Mouse (Mus musculus) spleen, adult 18-20 months (tissue): ENCODE results near the gene Golga2.
"Not testable (repeated sequence)": the region's sequence is repeated elsewhere in the genome, so short reads cannot be mapped to it uniquely, and the experiment has no call there.

Source experiments
- DNase-seq, 2 experiments: peaks; one replicate each; pipeline ENCODE4 v3.0.0; 2022; ENCODE audit warnings: mixed read lengths in 2 of 2

The Golga2 gene

DNA sequence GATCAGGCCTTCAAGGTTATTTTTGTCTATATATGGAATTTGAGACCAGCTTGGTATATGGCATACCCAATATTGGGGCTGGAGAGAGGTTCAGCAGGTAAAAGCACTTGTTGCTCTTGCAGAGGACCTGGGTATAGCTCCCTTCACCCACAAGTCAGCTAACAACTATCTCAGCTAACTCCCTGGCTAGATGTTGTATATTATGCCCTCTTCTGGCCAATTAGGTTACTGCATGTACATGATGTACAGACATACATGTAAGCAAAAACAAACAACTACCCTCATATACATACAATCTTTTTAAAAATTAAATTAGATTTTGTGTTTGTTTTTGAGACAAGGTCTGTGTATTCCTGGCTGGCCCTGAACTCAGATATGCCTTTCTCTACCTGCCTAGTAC is 2.4 kb downstream of the Golga2 start:
- DNase-seq: no peak

DNA sequence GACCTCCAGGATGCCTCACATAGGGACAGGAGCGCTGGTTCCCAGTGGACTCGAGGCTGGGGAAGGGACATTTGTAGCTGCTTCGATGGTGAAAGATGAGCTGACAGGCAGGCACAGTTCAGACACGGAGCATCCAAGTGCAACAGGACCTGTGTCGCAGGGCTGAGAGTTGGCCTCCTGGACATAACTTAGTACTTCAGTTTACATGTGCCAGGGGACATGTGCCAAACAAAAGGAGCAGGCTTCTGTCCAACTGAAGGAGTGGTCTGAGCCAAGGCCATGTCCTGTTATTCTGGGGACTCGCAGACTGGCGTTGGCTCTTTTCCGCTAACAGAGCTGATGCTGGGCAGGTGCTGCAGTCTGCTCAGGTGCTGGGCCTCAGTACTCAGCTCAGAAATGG is 7.2 kb downstream of the Golga2 start:
- no peak for DNase-seq

DNA sequence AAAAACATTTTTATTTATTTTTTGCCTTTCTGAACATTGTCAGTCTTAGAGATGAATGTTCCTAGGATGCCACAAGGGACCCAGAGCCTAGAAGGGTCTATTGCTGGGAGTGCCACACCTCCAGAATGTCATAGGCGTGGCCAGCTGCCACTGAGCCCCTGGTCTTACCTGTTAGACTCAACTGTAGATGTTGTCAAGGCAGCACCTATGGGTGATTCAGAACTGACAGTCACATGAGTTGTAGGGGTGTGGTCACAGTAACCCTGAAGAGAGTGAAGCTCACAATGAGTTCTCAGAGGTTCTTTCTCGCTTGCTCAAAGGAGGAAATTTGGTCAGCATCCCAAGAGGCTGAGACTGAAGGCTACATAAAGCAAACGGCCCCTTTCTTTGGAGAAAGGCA is 8.1 kb downstream of the Golga2 start:
- DNase-seq: no peak

DNA sequence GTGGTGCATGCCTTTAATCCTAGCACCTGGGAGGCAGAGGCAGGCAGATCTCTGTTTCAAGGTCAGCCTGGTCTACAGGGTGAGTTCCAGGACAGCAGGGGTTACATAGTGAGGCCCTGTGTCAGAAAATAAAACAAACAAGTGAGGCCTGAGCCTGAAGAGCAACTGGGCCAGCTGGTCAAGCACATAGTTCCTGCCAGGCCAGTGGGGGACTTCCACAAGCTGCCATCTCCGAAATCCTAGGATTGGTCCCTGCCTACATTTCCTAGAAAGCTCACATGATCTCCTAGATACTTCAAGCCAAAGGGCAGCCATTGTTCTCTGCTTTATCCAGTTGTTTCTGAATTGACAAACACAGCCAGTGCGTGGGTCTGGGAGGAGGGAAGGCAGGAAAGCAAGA is 8.7 kb downstream of the Golga2 start:
- DNase-seq: not testable (repeated sequence)

DNA sequence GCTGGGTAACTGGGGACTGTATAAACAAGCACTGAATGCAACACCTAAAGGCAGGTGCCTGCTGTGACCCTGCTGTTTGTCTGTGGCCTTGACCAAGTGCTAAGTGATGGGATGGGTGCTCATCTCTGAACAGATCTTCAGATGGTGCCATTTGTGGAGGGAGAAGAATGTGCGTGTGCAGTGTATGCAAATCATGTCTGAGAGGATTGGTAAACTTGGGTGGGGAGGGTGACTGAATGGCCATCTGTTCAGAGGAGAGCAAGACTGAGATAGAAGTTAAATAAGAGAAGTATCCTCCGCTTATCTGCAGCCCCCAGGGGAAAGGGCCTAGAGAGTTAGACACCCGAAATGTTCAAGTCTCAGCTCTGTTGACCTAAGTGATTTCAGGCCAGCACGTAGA is 12.3 kb downstream of the Golga2 start:
- DNase-seq: no peak

DNA sequence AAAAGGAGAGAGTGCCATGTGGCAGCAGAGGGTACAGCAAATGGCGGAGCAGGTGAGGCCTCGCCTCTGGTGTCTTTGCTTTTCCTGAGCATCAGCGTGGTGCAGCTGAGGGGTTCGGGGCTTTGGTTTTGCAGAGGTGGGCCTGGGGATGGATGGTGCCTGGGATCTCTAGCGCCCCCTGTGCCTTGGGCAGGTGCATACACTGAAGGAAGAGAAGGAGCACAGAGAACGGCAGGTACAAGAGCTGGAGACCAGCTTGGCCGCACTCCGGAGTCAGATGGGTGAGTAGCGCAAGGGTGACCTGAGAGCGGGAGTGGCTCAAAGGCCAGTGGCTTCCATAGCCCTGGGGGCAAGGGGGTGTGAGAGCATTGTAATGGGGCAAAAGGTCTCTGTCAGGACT is 15.8 kb downstream of the Golga2 start:
- DNase-seq: no peak

DNA sequence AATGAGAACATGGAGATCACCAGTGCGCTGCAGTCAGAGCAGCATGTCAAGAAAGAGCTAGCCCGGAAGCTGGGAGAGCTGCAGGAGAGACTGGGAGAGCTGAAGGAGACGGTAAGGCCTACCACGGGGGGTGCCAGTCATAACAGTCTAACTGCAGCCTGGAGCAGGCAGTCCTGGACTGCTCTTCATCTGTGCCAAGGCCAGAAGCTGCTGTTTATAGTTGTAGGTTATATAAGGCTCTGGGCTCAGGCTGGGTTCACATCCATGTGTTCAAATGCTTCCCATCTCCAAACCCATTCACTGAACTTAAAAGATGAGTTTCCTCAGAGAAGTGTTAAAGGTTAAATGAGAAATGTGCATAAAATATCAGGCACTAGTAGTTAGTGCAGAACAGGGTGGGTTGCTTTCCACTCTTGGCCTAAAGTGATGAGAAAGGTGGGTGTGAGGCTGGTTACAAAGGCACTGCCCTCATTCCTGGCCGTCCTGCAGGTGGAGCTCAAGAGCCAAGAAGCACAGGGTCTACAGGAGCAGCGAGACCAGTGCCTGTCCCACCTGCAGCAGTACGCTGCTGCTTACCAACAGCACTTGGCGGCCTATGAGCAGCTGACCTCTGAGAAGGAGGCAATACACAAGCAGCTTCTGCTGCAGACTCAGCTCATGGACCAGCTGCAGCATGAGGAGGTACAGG is 17.1 kb downstream of the Golga2 start:
- peak in 1 of 2 experiments; percentile 50 for DNase-seq

DNA sequence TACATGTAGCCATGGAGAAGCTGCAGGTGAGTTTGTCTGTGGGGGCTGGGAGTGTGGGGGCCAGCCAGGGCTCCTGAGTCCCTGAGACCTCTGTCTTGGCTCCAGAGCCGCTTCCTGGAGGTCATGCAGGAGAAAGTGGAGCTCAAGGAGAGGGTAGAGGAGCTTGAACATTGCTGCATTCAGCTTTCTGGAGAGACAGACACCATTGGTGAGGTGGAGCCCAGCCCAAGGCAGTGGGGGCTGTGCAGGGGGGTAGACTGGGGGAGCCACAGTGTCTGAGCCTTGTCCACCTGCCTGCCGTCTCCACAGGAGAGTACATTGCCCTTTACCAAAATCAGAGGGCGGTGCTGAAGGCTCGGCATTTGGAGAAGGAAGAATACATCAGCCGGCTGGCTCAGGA is 18.5 kb downstream of the Golga2 start:
- DNase-seq: no peak

DNA sequence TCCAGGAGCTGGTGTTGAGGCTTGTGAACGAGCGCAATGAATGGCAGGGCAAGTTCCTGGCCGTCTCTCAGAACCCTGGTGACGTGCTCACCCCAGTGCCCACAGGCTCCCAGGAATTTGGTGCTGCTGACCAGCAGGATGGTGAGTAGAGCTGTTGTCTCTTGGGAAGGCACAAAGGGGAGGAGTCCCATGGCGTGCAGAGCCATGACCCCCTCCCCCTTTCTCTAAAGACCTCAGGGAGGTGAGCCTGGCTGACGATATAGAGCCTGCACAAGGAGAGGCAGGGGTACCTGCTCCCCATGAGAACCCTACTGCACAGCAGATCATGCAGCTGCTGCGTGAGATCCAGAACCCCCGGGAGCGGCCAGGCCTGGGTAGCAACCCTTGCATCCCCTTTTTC is 19.0 kb downstream of the Golga2 start:
- DNase-seq: no peak

DNA sequence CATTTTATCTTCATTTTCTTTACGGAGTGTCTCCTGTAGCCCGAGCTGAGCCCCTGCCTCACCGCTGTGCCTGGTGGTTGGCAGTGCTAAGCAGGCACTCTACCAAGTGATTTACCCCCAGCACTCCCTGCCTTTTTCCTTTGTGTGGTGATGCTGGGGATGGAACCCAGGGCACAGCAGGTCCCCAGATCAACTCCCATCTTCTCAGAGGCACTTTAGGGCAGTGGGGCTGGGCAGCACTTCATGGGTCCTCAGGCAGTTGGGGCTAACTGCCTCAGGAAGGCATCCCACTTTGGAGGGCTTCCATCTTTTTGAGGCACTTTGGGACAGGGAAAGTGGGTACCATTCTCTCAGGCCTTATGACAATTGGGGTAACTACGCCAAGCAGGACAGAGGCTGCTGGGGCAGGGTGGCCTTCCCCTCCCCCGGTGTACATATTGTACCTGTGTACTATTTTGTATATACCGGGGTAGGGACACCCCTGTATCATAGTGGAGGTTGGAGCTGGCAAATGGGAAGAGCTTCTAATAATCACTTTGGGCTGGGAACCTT is 20.1 kb downstream of the Golga2 start:
- DNase-seq: no peak

DNA sequence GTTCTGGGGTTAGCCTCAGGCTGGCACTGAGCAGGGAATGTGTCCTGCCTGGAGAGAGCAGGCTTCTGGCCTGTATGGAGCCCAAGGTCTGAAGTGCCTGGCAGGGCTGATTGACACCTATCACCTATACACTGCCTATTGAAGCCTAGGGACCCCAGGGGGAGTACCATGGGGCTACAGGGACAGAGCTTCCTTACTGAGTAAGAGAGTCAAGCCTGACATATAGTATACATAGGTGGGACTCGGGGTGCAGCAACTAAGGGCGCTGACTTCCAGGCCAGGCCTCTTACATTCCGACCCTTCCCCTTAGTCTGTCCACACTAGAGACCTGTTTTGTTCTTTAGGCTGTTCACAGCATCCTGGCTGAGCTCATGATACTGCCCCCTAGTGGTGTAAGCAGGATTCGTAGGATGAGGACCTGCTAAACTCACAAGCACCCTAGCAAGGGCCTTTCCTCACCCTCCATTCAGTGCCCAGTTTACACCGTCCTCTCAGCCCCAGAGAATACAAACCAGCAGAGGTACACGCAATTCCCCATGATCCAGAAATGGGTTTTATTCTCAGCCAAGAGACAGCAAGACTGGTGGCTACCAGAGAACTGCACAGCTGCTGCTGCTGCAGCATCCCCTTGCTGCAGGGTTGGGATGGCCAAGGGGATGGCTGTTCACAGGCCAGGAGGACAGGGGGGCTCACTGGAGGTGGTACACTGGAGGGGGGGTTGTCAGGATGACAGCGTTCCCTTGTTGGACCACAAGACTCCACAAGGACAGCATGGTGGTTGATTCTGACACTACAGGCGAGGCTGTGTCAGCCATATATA is 21.0 kb downstream of the Golga2 start:
- DNase-seq: peak in 1 of 2 experiments; percentile 46

DNA sequence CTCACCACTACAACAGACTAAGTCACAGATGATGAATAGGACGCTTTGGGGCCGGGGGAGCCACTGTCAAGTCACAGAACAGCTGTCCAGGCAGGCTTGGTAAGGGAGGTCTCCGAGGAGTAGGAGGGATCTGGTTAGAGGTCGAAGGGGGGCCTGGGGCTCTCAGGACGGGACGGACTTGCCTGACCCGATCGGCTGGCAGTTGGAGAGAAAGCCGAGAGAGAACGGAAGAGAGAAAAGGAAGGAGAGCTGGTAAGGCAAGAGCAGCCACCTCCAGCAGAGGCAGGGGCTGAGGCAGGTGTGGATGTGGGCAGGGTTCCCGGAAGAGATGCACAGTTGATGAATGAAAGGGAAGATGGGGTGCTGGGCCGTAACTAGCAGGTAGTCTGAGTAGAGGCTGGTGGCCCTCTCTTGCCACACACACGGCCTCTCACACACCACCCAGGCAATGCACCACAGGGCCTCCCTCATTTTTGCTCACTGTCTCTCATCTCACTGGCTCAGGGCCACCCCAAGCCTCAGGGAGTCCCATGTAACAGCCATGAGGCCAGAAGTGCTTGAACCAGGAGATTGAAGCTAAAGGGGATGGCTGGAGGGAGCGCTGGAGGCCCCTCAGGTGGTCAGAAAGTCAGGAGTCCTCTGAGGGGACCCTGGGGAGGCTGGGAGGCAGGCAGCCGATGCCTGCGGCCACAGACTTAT is 21.8 kb downstream of the Golga2 start:
- no peak for DNase-seq

DNA sequence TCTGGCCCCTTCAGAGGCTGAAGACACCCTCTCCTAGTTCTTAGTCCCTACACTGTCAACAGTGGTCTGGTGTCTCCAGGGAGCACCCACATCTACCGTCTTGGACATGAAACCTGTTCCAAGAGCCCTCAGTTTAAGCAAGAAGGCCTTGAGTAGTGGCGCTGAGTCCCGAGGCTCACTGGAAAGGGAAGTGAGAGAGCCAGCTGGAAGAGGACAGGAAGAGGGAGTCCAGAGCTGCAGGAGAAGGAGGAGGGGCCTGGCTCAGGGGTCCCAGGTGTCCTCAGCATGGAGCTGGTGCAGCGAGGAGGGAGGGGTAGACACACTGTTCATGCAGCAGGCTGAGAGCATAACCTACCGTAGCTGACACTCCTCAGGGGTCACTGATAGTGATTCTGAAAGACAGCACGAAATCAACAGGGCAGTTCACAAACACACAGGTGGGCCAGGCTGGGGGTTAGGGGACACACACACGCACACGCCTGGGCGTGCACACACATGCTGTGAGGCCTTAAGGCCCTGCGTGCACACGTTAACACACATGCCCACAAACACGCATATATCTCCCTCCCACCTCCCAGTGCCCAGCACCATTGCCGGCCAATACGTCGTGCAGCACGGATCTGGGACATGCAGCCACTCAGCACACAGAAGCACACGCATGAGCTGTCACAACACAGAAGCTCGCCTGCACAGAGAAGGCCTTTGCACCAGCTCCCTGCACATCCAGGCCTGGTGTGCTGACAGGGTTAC is 23.1 kb downstream of the Golga2 start:
- DNase-seq: no peak

DNA sequence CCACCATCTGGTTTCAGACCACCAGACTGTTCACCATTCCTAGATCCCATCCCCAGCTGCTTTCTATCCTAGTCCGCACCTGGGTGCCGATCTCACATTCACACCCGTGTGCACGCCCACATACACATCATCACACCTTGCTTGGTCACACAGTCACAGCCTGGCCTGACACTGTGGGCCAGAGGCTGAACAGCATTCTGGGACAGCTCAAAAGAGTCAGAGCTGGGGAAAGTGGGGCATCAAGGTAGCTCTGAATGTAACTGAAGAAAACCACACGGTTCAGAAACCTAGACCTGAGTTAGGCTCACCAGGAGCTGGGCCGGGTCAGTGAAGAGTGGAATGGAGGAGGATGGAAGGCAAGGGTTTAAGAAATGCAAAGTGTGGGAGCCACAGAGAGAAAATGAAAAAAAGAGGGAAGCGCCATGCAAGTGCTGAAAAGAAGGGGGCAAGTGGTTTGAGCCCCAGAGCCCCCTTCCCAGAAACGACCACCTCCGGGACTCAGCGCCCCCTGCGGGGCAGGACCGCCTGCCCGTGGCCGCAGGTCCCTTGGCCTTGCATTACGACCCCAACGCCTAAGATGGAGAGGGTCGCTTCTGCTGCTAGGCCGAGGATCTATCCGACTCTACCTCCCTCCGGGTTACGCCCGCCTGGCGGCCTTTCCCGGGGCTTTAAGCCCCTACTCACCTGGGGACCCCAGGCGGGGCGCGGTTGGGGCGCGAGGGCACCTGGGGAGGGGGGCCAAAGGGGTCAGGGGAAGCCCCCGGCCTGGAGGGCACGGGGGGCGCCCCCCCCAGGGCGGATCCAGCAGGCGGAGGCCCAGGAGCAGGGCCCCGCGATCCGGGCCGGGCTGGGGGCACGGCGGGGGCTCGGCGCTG is 24.5 kb downstream of the Golga2 start:
- no peak for DNase-seq

DNA sequence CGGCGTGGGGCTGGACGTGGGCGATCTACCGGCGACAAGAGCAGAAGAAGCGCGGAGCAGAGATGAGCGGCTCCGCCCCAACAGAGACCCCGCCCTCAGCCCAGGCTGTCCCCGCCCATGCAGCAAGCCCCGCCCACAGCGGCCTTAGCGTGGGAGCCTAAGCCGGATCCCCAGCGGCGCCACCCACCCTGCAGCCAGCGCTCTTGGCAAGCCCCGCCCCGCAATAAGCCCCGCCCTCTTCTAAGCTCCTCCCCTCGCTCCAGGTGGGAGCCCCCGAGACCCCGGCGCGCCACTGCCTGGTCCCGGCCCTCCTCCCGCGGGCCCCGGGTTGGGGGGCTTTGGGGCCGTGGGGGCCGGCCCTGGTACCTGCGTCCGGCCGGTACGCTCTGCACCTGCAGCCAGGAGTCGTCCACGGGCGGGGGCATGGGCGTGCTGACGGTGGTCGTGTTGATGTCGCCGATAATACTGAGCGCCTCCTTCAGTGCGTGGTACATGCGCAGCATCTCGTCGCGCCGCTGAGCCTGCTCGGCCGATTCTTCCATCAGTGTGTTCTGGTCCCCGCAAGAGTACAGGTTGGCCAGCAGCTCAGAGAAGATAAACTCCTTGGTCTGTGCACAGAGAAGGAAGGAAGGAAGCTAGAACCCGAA is 25.3 kb downstream of the Golga2 start:
- DNase-seq: peak; percentile 71 to 82

DNA sequence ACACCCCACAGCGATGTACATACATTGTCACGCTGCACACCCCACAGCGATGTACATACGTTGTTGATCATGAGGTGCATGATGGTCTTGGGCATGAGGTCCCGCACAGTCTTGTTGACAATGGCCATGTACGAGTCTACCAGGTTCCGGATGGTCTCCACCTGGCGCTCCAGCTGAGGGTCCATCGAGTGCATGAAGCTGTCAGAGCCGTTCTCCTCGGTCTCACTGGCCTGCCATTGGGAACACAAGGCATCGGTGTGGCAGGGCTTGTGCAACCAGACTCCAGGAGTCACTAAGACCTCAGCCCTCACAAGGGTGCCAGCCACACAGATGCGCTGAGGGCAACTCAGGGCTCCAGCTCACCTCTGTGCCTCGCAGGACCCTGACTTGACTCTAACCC is 27.6 kb downstream of the Golga2 start:
- DNase-seq: no peak

DNA sequence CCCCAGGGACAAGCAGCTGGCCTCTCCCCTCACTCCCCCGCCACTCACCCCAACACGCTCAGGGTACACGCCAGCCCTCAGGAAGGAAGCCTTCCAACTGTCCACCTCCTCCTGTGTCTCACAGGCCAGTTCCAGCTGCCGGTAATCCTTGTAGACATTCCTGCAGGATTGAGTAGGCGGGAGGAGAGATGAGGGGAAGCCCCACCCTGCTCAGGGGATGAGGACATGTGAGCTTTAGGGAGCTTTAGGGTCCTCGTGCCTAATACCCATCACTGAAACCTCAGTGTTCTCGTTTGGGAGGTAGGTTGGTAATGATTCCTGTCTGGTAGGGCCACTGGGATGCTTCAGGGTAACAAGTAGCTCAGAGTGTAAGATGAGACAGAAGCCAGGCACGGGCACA is 28.6 kb downstream of the Golga2 start:
- DNase-seq: no peak

DNA sequence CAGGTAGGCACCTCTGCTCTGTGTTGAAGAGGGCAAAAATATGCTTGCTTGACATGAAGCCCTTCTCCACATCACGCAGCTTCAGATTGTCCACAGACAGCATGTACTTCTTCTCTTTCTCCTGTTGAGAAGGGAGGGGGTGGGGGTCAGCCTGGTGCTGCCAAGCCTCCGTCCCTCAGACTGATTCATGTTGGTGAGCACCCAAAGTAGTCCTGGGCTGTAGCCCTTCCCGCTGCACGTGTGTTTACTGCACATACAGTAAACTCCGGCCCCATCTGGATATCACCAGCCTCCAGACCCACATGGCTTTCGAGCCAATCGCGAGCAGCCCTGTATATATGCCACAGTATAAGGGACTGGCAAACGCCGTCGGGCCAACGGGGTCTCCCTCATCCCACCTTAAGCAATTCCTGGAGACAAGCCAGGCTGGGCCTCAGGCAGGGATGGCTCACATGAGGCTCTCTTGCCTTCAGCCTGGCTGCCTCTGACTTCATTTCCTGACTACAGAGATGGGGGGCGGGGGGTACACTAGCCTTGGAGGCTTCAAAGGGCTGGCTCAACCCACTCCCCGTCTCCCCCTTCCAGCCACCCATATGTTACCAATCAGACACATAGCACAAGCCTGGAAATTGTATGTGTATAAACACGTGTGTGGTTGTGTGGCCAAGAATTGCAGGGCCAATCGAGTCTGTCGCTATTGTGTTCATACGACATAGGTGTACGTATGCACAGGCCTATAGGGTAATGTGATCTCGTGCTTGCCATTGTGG is 29.9 kb downstream of the Golga2 start:
- DNase-seq: no peak

DNA sequence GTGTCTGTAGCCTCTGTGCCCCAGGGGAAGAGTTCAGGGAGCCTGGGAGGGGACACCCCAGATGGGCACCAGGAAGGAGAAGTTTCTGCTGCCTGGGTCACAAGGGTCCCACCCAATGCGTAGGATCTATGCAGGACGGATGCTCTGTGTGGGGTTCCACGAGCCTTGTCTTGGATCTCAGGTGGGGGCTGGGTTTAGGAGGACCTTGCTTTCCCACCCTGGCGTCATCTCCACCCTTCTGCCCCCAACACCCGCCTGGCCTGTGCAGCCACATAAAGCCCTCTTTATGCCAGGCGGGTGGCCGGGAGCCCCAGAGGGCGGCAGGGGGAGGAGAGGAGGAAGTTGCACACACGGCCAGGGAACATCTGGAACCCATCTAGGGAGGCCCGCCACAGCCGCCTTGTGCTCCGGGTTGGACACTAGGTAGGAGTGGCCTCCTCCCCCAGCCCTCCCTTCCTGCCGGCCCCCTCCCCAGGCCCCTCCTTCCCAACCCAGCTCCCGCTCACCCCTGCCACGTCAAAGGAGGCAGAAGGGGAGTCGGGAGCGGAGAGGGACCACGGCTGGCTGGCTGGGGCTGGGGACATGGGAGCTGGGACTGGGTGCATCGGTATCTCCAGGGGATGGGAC is 30.7 kb downstream of the Golga2 start:
- no peak for DNase-seq
